Mouse (Mus musculus): ENCODE data around the gene AI413582.

DNA sequence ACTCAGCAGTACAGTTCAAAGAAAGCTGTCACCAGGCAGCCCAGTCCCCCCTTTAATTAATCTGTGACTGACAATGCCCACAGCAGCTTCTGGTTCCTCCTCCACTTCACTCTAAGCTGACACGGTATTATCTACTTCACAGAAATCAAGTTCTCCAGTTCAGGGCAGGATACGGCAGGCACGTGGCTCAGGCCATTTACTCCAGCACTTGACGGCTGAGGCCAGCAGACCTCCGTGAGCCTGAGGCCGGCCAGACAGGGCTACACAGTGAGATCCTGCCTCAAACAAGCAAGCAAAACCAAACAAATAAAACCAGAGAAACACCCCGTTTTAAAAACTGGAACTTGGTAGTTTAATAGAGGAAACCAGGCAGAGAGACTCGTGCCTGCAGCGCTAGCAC, 21.1 kb upstream of the AI413582 start:
- TF ChIP-seq POLR2A (IDR thresholded peaks at IDR 0.05; ENCODE audit: low read depth, low read length) (no peak), MAFK (IDR thresholded peaks at IDR 0.05; ENCODE audit: insufficient replicate concordance, low read length) (no peak), NRF1 (IDR thresholded peaks at IDR 0.05; ENCODE audit: low read depth, low read length) (no peak), USF2 (conservative IDR thresholded peaks at IDR 0.05; ENCODE audit: low read depth, low read length) (no peak), ELF1 (IDR thresholded peaks at IDR 0.05; ENCODE audit: low read depth, low read length) (no peak), CTCF (conservative IDR thresholded peaks at IDR 0.05 in 1 of 2, IDR thresholded peaks at IDR 0.05 in 1 of 2; ENCODE audit: low read depth in 2 of 2, low read length in 2 of 2) (no peak), EP300 (IDR thresholded peaks at IDR 0.05; ENCODE audit: low read length) (no peak), TBP (conservative IDR thresholded peaks at IDR 0.05; ENCODE audit: low read depth, low read length) (no peak), MXI1 (IDR thresholded peaks at IDR 0.05; ENCODE audit: low read depth, low read length) (no peak), CHD2 (IDR thresholded peaks at IDR 0.05; ENCODE audit: low read length) (no peak), MEF2A (IDR thresholded peaks at IDR 0.05; ENCODE audit: borderline replicate concordance, low read depth, low read length) (no peak), ZC3H11A (IDR thresholded peaks at IDR 0.05; ENCODE audit: low read depth, low read length) (no peak), ZKSCAN1 (IDR thresholded peaks at IDR 0.05; ENCODE audit: borderline replicate concordance, low read depth, low read length) (no peak), MAX (IDR thresholded peaks at IDR 0.05; ENCODE audit: low read length) (no peak)
